Mouse (Mus musculus): ENCODE measurements around the gene Supt7l.

DNA sequence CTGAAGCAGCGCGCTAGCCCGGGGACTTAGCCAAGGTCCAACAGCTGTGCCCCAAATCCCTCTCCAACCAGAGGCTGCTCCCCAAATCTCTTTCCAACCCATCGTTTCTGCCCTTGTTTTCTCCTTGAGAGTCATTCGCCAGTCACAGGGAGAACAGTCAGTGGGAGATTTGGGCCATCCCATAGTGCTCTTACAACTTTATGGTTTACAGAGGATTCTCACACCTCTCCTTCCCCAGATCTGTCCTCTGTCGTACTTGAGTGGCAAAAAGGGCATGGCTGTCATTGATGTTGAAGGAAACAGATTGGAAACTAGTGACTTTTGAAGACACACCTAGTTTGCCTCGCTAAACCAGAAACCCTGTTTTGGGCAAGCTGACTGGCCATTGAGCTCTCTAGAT lies 36.3 kb upstream of the Supt7l start:
- TF ChIP-seq CTCF (IDR thresholded peaks at IDR 0.05; ENCODE audit: low read depth, low read length) = no peak
- no peak for TF ChIP-seq TAL1 (conservative IDR thresholded peaks at IDR 0.05; ENCODE audit: low read depth, low read length)
- no peak for TF ChIP-seq GATA1 (IDR thresholded peaks at IDR 0.05; ENCODE audit: borderline replicate concordance, low read length)

Data from G1E (cell line).